21 mouse cellular contexts compared by ENCODE assay signal in genomic region chr2:160148031-160148430, GRCm38 (mm10).
DNase-seq lines count a peak whose midpoint lies in the region; ATAC-seq and TF ChIP-seq lines count a peak whose summit lies in the region.
"Had no signal": no experiment of that assay in that cellular context is flagged by ENCODE, and none has a peak within 500 bp of the region (broad histone marks: within the 10 kb centered on the region; RNA-seq: fewer than 3 reads in every experiment).

No protein-coding gene starts in this region.

- H3K4me3 ChIP-seq in embryonic facial prominence, embryonic 14.5 days (ENCODE audit: low read depth, low read length) = no peak overlapping the region
- H3K4me3 ChIP-seq in embryonic facial prominence, embryonic 10.5 days = no peak overlapping the region
- no peak overlapping the region for H3K4me3 ChIP-seq in kidney, adult 2 months (ENCODE audit: insufficient read depth, low read depth, low read length)

- no peaks in the 10 kb centered on the region for H3K9me3 ChIP-seq in embryonic facial prominence, embryonic 14.5 days (ENCODE audit: control insufficient read depth, low read length)
- no peaks in the 10 kb centered on the region for H3K9me3 ChIP-seq in embryonic facial prominence, embryonic 10.5 days

- 65% methylated on average over 2 of the region's 2 CpGs for WGBS in embryonic facial prominence, embryonic 14.5 days
- WGBS in embryonic facial prominence, embryonic 10.5 days = 76% methylated on average over 2 of the region's 2 CpGs
- 58% methylated on average over 2 of the region's 2 CpGs for WGBS in kidney, adult 2 months

- peak; percentile 50; the same call in 1 of the 2 replicates for ATAC-seq in embryonic facial prominence, embryonic 14.5 days (ENCODE audit: low read depth)
- ATAC-seq in erythroblast, adult 5-6 weeks (replicated peaks; ENCODE audit: low FRiP score, poor library complexity, severe bottlenecking) = no peak
- ATAC-seq: activated CD4-positive, CD25-positive, alpha-beta regulatory T cell, adult 4 months; CD4-positive, CD25-positive, alpha-beta regulatory T cell, adult 4 months; Patski had no signal

- intact Hi-C loops in heart, postnatal 10 days (cut with DNase I) = no loop called here

- DNase-seq in embryonic facial prominence, embryonic 14.5 days (ENCODE audit: low spot score) = no peak
- DNase-seq in embryonic facial prominence, embryonic 10.5 days (ENCODE audit: low spot score) = no peak
- DNase-seq in heart, adult 11 months = peak; percentile 44
- DNase-seq in heart, postnatal 10 days = no peak
- DNase-seq in fat pad, adult 2 months (ENCODE audit: extremely low read depth, low read depth, low spot score) = peak; percentile 76
- peak; percentile 79 for DNase-seq in gonadal fat pad, adult 2 months (ENCODE audit: low read depth)
- no peak for DNase-seq in kidney, adult 2 months
- DNase-seq: adrenal gland, adult 2 months; adrenal gland, adult 8-10 months; adrenal gland, postnatal 10 days; adrenal gland, postnatal 14 days; adrenal gland, postnatal 25 days; adrenal gland, postnatal 36 days; B cell, adult 2 months; cerebellum, adult 11 months; cerebellum, adult 11-12 months had no signal

- TF ChIP-seq CTCF in kidney, adult 2 months (conservative IDR thresholded peaks at IDR 0.05; ENCODE audit: insufficient read depth, insufficient read length, low read depth, low read length) = no peak

- H3K36me3 ChIP-seq in embryonic facial prominence, embryonic 14.5 days (ENCODE audit: control insufficient read depth, insufficient read depth, low read length) = no peaks in the 10 kb centered on the region
- no peaks in the 10 kb centered on the region for H3K36me3 ChIP-seq in embryonic facial prominence, embryonic 10.5 days (replicated peaks)
- H3K36me3 ChIP-seq in kidney, adult 2 months (ENCODE audit: control insufficient read depth, insufficient read depth, low read length) = no peaks in the 10 kb centered on the region
- H3K36me3 ChIP-seq: G1E had no signal

- TF ChIP-seq POLR2A in kidney, adult 2 months (IDR thresholded peaks at IDR 0.05; ENCODE audit: low read depth, low read length) = no peak

- no peaks in the 10 kb centered on the region for H3K4me1 ChIP-seq in embryonic facial prominence, embryonic 14.5 days (ENCODE audit: control insufficient read depth, insufficient read depth, low read length)
- H3K4me1 ChIP-seq in embryonic facial prominence, embryonic 10.5 days = no peaks in the 10 kb centered on the region
- H3K4me1 ChIP-seq in kidney, adult 2 months (ENCODE audit: control insufficient read depth, insufficient read depth, low read length) = no peaks in the 10 kb centered on the region

- H3K9ac ChIP-seq in embryonic facial prominence, embryonic 14.5 days (ENCODE audit: low read depth, low read length) = no peak overlapping the region

- no peaks in the 10 kb centered on the region for H3K27me3 ChIP-seq in embryonic facial prominence, embryonic 14.5 days (replicated peaks; ENCODE audit: control insufficient read depth, insufficient read depth, low read length)
- H3K27me3 ChIP-seq in embryonic facial prominence, embryonic 10.5 days (replicated peaks; ENCODE audit: low read depth, poor library complexity, severe bottlenecking) = no peaks in the 10 kb centered on the region
- no peaks in the 10 kb centered on the region for H3K27me3 ChIP-seq in kidney, adult 2 months (replicated peaks; ENCODE audit: control insufficient read depth, insufficient read depth, low read length)
- H3K27me3 ChIP-seq: Patski had no signal

- no peak overlapping the region for H3K4me2 ChIP-seq in embryonic facial prominence, embryonic 14.5 days (ENCODE audit: low read depth, low read length)

- no peak overlapping the region for H3K27ac ChIP-seq in embryonic facial prominence, embryonic 14.5 days (replicated peaks; ENCODE audit: low read depth, low read length)
- H3K27ac ChIP-seq in embryonic facial prominence, embryonic 10.5 days (replicated peaks) = no peak overlapping the region
- no peak overlapping the region for H3K27ac ChIP-seq in kidney, adult 2 months (ENCODE audit: insufficient read depth, low read depth, low read length)

Comparison
In these comparisons a context has a peak if more than half of its experiments do, and no peak if none do; other contexts are left out.
1. DNase-seq: peak in heart, adult 11 months (single experiment), fat pad, adult 2 months (single experiment) and gonadal fat pad, adult 2 months (single experiment); none in embryonic facial prominence, embryonic 14.5 days (single experiment), embryonic facial prominence, embryonic 10.5 days (single experiment), heart, postnatal 10 days (0 of 2) and kidney, adult 2 months (single experiment).